Mouse (Mus musculus) thymus, adult 2 months (tissue): Measurements from ENCODE around the gene Mras.

ENCODE experiments used
- CTCF ChIP-seq: fragments of 200-500 bp; IDR thresholded peaks from 2 replicates; pipeline ENCODE4 v1.5.1; 2012; ENCODE audit warnings: mild to moderate bottlenecking, control low read depth, low read length, moderate library complexity, borderline replicate concordance; ENCODE audit not compliant: control insufficient read depth, poor library complexity, insufficient read depth; ENCODE audit errors: extremely low read depth
- POLR2A ChIP-seq: fragments of 200-500 bp; IDR thresholded peaks from 2 replicates; pipeline ENCODE4 v1.6.1; 2012; ENCODE audit warnings: mild to moderate bottlenecking, low read length, control low read depth, moderate library complexity; ENCODE audit not compliant: control insufficient read depth, poor library complexity, insufficient read depth; ENCODE audit errors: extremely low read depth

DNA sequence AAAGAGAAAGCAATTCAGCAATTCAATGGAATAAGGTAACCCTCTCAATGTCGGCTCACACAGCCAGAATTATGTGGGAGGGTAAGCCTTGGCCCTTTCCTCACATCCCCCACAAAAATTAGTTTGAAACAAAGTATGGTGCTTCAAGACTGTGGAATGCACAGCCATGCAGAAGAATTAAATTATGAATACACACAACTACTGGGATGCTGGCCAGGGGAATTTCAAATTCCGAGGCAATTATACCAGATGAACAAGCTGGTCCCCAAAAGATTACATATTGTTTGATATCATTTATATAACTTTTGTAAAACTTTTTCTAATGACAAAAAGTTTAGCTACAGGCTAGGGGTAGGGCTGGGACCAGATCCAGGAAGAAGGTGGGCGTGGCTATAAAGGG, 10.1 kb upstream of the Mras start:
- TF ChIP-seq CTCF (no peak), POLR2A (no peak)
